Mouse (Mus musculus): Measurements from ENCODE around the gene Clec4n. TPM values are rescaled to one million over a fixed set of nuclear protein-coding genes. Genes with fewer than 3 reads are reported as not detected.
"Not testable (repeated sequence)": the region's sequence is repeated elsewhere in the genome, so short reads cannot be mapped to it uniquely, and the experiment has no call there.

Clec4n gene
- 0.23 TPM in 1 of 2 replicates, not detected in the other for polyA plus RNA-seq (2014; fragmentation: Nextera tagmentation; extraction: Ambion mirVana)

GRCm38 (mm10) chr6:123229644-123230043, at the start of gene Clec4n:
Gene Clec4n (plus strand): TSS chr6:123229843.
- no peak for ATAC-seq (replicated peaks; ENCODE audit: low FRiP score)
- Histone ChIP-seq H3K27me3 (ENCODE audit: control insufficient read depth, insufficient read depth, low read length) (no peaks in the 10 kb centered on the region), H3K36me3 (ENCODE audit: control insufficient read depth, insufficient read depth, low read length) (no peaks in the 10 kb centered on the region), H3K4me3 (ENCODE audit: low read depth, low read length) (no peak within 1 kb of the TSS), H3K9ac (ENCODE audit: low read length) (no peak within 1 kb of the TSS), H3K27ac (ENCODE audit: low read depth, low read length) (no peak within 1 kb of the TSS), H3K4me2 (ENCODE audit: low read depth, low read length, severe bottlenecking) (no peak within 1 kb of the TSS), H3K4me1 (replicated peaks; ENCODE audit: control insufficient read depth, insufficient read depth, low read length) (no peaks in the 10 kb centered on the region), H3K9me3 (ENCODE audit: control insufficient read depth, low read length) (no peaks in the 10 kb centered on the region)
- DNase-seq (ENCODE audit: low spot score): no peak
- WGBS: 81% methylated on average over 3 of the region's 3 CpGs

GRCm38 (mm10) chr6:123184862-123185261, 44.8 kb upstream of the Clec4n start:
- not testable (repeated sequence) for ATAC-seq (replicated peaks; ENCODE audit: low FRiP score); H3K9ac ChIP-seq (ENCODE audit: low read length); H3K4me2 ChIP-seq (ENCODE audit: low read depth, low read length, severe bottlenecking); H3K27me3 ChIP-seq (ENCODE audit: control insufficient read depth, insufficient read depth, low read length); H3K4me3 ChIP-seq (ENCODE audit: low read depth, low read length); H3K9me3 ChIP-seq (ENCODE audit: control insufficient read depth, low read length); DNase-seq (ENCODE audit: low spot score); H3K36me3 ChIP-seq (ENCODE audit: control insufficient read depth, insufficient read depth, low read length); H3K4me1 ChIP-seq (replicated peaks; ENCODE audit: control insufficient read depth, insufficient read depth, low read length); H3K27ac ChIP-seq (ENCODE audit: low read depth, low read length)
- 73% methylated on average over 2 of the region's 2 CpGs for WGBS

- Histone ChIP-seq H3K4me2 (ENCODE audit: low read depth, low read length, severe bottlenecking) (no peak overlapping the region), H3K27me3 (ENCODE audit: control insufficient read depth, insufficient read depth, low read length) (no peaks in the 10 kb centered on the region), H3K9me3 (ENCODE audit: control insufficient read depth, low read length) (no peaks in the 10 kb centered on the region), H3K9ac (ENCODE audit: low read length) (no peak overlapping the region), H3K27ac (ENCODE audit: low read depth, low read length) (no peak overlapping the region), H3K4me3 (ENCODE audit: low read depth, low read length) (no peak overlapping the region), H3K4me1 (replicated peaks; ENCODE audit: control insufficient read depth, insufficient read depth, low read length) (no peaks in the 10 kb centered on the region), H3K36me3 (ENCODE audit: control insufficient read depth, insufficient read depth, low read length) (no peaks in the 10 kb centered on the region)
- no peak for DNase-seq (ENCODE audit: low spot score)
- 86% methylated on average over 1 of the region's 1 CpGs for WGBS
- ATAC-seq (replicated peaks; ENCODE audit: low FRiP score): no peak
Measured at GRCm38 (mm10) chr6:123207187-123208076, 22.2 kb upstream of the Clec4n start.

GRCm38 (mm10) chr6:123208077-123208439, 21.6 kb upstream of the Clec4n start:
- DNase-seq (ENCODE audit: low spot score); H3K27ac ChIP-seq (ENCODE audit: low read depth, low read length); H3K36me3 ChIP-seq (ENCODE audit: control insufficient read depth, insufficient read depth, low read length); H3K4me3 ChIP-seq (ENCODE audit: low read depth, low read length); H3K27me3 ChIP-seq (ENCODE audit: control insufficient read depth, insufficient read depth, low read length); ATAC-seq (replicated peaks; ENCODE audit: low FRiP score); H3K9ac ChIP-seq (ENCODE audit: low read length); H3K4me2 ChIP-seq (ENCODE audit: low read depth, low read length, severe bottlenecking); H3K9me3 ChIP-seq (ENCODE audit: control insufficient read depth, low read length); H3K4me1 ChIP-seq (replicated peaks; ENCODE audit: control insufficient read depth, insufficient read depth, low read length): not testable (repeated sequence)

GRCm38 (mm10) chr6:123211726-123212125, 17.9 kb upstream of the Clec4n start:
- DNase-seq (ENCODE audit: low spot score): no peak
- no peak for ATAC-seq (replicated peaks; ENCODE audit: low FRiP score)
- Histone ChIP-seq H3K27ac (ENCODE audit: low read depth, low read length) (no peak overlapping the region), H3K4me2 (ENCODE audit: low read depth, low read length, severe bottlenecking) (no peak overlapping the region), H3K4me1 (replicated peaks; ENCODE audit: control insufficient read depth, insufficient read depth, low read length) (no peaks in the 10 kb centered on the region), H3K27me3 (ENCODE audit: control insufficient read depth, insufficient read depth, low read length) (no peaks in the 10 kb centered on the region), H3K9ac (ENCODE audit: low read length) (no peak overlapping the region), H3K4me3 (ENCODE audit: low read depth, low read length) (no peak overlapping the region), H3K9me3 (ENCODE audit: control insufficient read depth, low read length) (no peaks in the 10 kb centered on the region), H3K36me3 (ENCODE audit: control insufficient read depth, insufficient read depth, low read length) (no peaks in the 10 kb centered on the region)
- 77% methylated on average over 1 of the region's 1 CpGs for WGBS

- no peaks in the 10 kb centered on the region for H3K4me1 ChIP-seq (replicated peaks; ENCODE audit: control insufficient read depth, insufficient read depth, low read length)
- H3K4me2 ChIP-seq (ENCODE audit: low read depth, low read length, severe bottlenecking): no peak overlapping the region
- ATAC-seq (replicated peaks; ENCODE audit: low FRiP score) (no peak), DNase-seq (ENCODE audit: low spot score) (no peak)
- no peak overlapping the region for H3K9ac ChIP-seq (ENCODE audit: low read length)
- H3K4me3 ChIP-seq (ENCODE audit: low read depth, low read length): no peak overlapping the region
- no peaks in the 10 kb centered on the region for H3K36me3 ChIP-seq (ENCODE audit: control insufficient read depth, insufficient read depth, low read length)
- no peaks in the 10 kb centered on the region for H3K27me3 ChIP-seq (ENCODE audit: control insufficient read depth, insufficient read depth, low read length)
- no peak overlapping the region for H3K27ac ChIP-seq (ENCODE audit: low read depth, low read length)
- 79% methylated on average over 2 of the region's 2 CpGs for WGBS
- no peaks in the 10 kb centered on the region for H3K9me3 ChIP-seq (ENCODE audit: control insufficient read depth, low read length)
Measured at GRCm38 (mm10) chr6:123227519-123228166, 2.0 kb upstream of the Clec4n start.

GRCm38 (mm10) chr6:123231149-123231548, 1.5 kb downstream of the Clec4n start:
- Histone ChIP-seq H3K4me3 (ENCODE audit: low read depth, low read length) (no peak overlapping the region), H3K9me3 (ENCODE audit: control insufficient read depth, low read length) (no peaks in the 10 kb centered on the region), H3K9ac (ENCODE audit: low read length) (no peak overlapping the region), H3K4me1 (replicated peaks; ENCODE audit: control insufficient read depth, insufficient read depth, low read length) (no peaks in the 10 kb centered on the region), H3K27ac (ENCODE audit: low read depth, low read length) (no peak overlapping the region), H3K36me3 (ENCODE audit: control insufficient read depth, insufficient read depth, low read length) (no peaks in the 10 kb centered on the region), H3K4me2 (ENCODE audit: low read depth, low read length, severe bottlenecking) (no peak overlapping the region), H3K27me3 (ENCODE audit: control insufficient read depth, insufficient read depth, low read length) (no peaks in the 10 kb centered on the region)
- no peak for ATAC-seq (replicated peaks; ENCODE audit: low FRiP score)
- DNase-seq (ENCODE audit: low spot score): no peak
- WGBS: 75% methylated on average over 2 of the region's 2 CpGs

- H3K4me3 ChIP-seq (ENCODE audit: low read depth, low read length): no peak overlapping the region
Measured at GRCm38 (mm10) chr6:123237582-123237981, 7.9 kb downstream of the Clec4n start.

More at GRCm38 (mm10) chr6:123237582-123237981, 7.9 kb downstream of the Clec4n start:
- no peaks in the 10 kb centered on the region for H3K9me3 ChIP-seq (ENCODE audit: control insufficient read depth, low read length)
- H3K4me1 ChIP-seq (replicated peaks; ENCODE audit: control insufficient read depth, insufficient read depth, low read length): no peaks in the 10 kb centered on the region
- H3K27me3 ChIP-seq (ENCODE audit: control insufficient read depth, insufficient read depth, low read length): no peaks in the 10 kb centered on the region
- H3K4me2 ChIP-seq (ENCODE audit: low read depth, low read length, severe bottlenecking): no peak overlapping the region
- H3K27ac ChIP-seq (ENCODE audit: low read depth, low read length): no peak overlapping the region
- DNase-seq (ENCODE audit: low spot score): no peak
- no peaks in the 10 kb centered on the region for H3K36me3 ChIP-seq (ENCODE audit: control insufficient read depth, insufficient read depth, low read length)
- ATAC-seq (replicated peaks; ENCODE audit: low FRiP score): no peak
- no peak overlapping the region for H3K9ac ChIP-seq (ENCODE audit: low read length)

Data from forebrain, embryonic 11.5 days (tissue).